Mouse (Mus musculus): ENCODE measurements around the gene Acp1. TPM values are rescaled to one million over a fixed set of nuclear protein-coding genes. Genes with fewer than 3 reads are reported as not detected.

Gene Acp1
- polyA plus RNA-seq, 1 experiment from 2014 or later: 140 TPM

DNA sequence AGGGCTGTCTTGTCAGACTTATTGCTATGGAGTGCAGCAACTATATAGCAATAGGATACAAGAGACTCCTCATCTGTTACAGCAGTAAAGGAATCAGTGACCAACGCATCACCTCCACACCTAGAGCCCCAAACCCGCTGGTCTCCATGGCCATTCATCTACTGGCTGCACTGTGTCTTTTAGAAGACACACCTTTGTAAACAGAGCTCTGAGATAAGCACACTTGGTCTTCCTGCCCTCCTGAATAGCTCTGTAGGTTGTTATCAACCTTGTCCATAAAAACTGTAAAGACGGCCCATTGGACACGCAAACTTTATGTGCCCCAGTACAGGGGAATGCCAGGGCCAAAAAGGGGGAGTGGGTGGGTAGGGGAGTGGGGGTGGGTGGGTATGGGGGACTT lies 14.3 kb downstream of the Acp1 start:
- no peak overlapping the region for H3K27ac ChIP-seq (replicated peaks)
- peaks cover 27% of the 10 kb centered on the region for H3K36me3 ChIP-seq
- no peaks in the 10 kb centered on the region for H3K9me3 ChIP-seq
- no peaks in the 10 kb centered on the region for H3K27me3 ChIP-seq
- H3K4me2 ChIP-seq (replicated peaks): no peak overlapping the region
- H3K9ac ChIP-seq (replicated peaks): no peak overlapping the region
- no peak overlapping the region for H3K4me3 ChIP-seq
- no peak for ATAC-seq (ENCODE audit: low FRiP score, low read depth)
- no peaks in the 10 kb centered on the region for H3K4me1 ChIP-seq
- WGBS: over 99% methylated on average over 4 of the region's 4 CpGs

DNA sequence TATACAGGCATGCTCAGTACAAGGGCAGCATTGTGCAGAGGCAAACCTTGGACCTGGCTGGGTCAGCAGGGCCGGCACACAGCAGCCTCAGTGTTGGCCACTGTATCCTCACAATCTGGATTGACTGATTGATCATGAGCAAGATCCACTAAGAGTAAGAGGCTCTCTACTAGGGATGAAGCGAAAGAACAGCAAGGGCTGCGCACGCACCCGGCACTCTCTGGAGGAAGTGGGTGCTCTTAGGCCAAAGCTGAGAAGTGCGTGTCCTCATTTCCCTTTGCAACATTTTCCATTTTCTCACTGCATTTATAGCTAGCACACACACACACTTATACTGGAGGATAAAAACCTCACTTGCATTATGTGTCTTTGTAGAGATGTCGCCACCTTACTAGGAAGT lies 20.0 kb downstream of the Acp1 start:
- Histone ChIP-seq H3K36me3 (peaks cover 12% of the 10 kb centered on the region), H3K27me3 (no peaks in the 10 kb centered on the region), H3K9ac (replicated peaks) (no peak overlapping the region), H3K9me3 (no peaks in the 10 kb centered on the region), H3K4me2 (replicated peaks) (no peak overlapping the region), H3K27ac (replicated peaks) (no peak overlapping the region), H3K4me3 (no peak overlapping the region), H3K4me1 (no peaks in the 10 kb centered on the region)
- WGBS: 89% methylated on average over 7 of the region's 7 CpGs
- no peak for ATAC-seq (ENCODE audit: low FRiP score, low read depth)

DNA sequence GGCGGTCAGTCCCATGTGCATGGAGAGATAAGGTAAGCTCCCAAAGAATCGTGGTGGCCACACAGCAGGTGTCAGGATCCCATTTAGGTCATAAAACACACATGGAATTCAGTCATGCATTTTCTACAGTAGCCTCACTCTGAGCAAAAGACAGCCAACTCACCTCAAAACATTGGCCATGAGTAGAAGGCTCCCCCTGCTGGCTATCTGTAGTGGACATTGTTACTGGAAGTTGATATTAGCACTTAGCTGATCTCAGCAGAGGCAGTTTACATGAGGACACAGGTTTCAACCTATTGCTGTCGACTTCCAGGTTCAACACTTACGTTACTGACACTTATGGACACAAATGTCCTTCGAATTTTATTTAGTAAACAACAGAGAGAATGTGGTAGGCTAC lies 21.3 kb downstream of the Acp1 start:
- no peaks in the 10 kb centered on the region; the same call in 1 of the 2 replicates for H3K4me1 ChIP-seq
- no peaks in the 10 kb centered on the region for H3K9me3 ChIP-seq
- H3K27ac ChIP-seq (replicated peaks): no peak overlapping the region
- H3K4me3 ChIP-seq: no peak overlapping the region
- peaks cover 9% of the 10 kb centered on the region for H3K36me3 ChIP-seq
- H3K9ac ChIP-seq (replicated peaks): no peak overlapping the region
- ATAC-seq (ENCODE audit: low FRiP score, low read depth): 0 out of 2 replicates have a peak, but pooled peaks have one; percentile 34
- no peak overlapping the region for H3K4me2 ChIP-seq (replicated peaks)
- 36% methylated on average over 5 of the region's 5 CpGs for WGBS
- peaks cover 13% of the 10 kb centered on the region for H3K27me3 ChIP-seq

DNA sequence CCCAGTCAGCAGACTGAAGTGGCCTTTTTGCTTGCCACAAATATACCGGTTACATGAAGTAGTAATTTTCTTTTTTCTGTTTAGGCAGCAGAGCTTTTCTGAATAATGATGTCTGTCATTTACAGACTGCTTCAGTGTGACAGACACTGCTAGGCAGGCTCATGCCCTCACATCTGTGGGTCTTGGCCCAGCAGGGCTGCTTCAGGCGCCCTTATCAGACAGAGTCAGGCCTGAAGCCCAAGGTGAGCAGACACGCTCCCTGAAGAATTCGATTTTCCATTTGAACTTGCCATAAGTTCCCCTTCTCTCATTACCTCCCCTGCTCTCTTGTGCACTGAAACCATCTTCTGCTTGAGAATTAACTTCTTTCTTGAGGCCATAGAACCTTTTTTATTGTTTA lies 23.4 kb downstream of the Acp1 start:
- Histone ChIP-seq H3K27ac (replicated peaks) (no peak overlapping the region), H3K4me2 (replicated peaks) (no peak overlapping the region), H3K9me3 (no peaks in the 10 kb centered on the region), H3K4me1 (peaks cover 13% of the 10 kb centered on the region), H3K36me3 (no peaks in the 10 kb centered on the region), H3K27me3 (peaks cover 34% of the 10 kb centered on the region), H3K4me3 (no peak overlapping the region), H3K9ac (replicated peaks) (no peak overlapping the region)
- 81% methylated on average over 4 of the region's 4 CpGs for WGBS
- ATAC-seq (ENCODE audit: low FRiP score, low read depth): no peak

DNA sequence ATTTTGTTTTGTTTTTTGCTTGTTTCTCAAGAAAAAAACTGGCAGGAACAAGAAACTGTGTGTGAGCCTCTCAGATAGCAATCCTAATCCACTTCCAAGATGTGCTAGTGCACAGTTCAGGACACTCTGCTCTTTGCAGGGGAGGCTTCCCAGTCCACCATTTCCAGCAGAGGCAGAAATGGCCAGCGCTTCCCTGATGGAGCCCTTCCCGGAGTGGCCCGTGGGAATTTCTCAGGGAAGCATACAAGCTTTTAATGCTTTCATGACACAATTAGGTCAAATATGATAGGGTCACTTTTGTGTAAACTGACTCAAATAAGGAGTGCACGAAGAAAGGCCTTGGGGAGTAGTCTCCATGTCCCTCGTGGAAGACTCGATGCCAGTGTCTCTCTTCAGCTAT lies 25.5 kb downstream of the Acp1 start:
- no peaks in the 10 kb centered on the region for H3K9me3 ChIP-seq
- ATAC-seq (ENCODE audit: low FRiP score, low read depth): no peak
- H3K4me2 ChIP-seq (replicated peaks): no peak overlapping the region
- H3K4me1 ChIP-seq: peaks cover 13% of the 10 kb centered on the region
- H3K4me3 ChIP-seq: no peak overlapping the region
- no peak overlapping the region for H3K9ac ChIP-seq (replicated peaks)
- no peaks in the 10 kb centered on the region for H3K36me3 ChIP-seq
- H3K27me3 ChIP-seq: peaks cover 44% of the 10 kb centered on the region
- 77% methylated on average over 6 of the region's 6 CpGs for WGBS
- H3K27ac ChIP-seq (replicated peaks): no peak overlapping the region

- H3K9me3 ChIP-seq: no peaks in the 10 kb centered on the region
- H3K4me2 ChIP-seq (replicated peaks): peak overlapping the region; percentile 100
- H3K4me3 ChIP-seq: peak overlapping the region; percentile 57
- peak overlapping the region; percentile 52 for H3K9ac ChIP-seq (replicated peaks)
- H3K27me3 ChIP-seq: peaks cover 44% of the 10 kb centered on the region
- ATAC-seq (ENCODE audit: low FRiP score, low read depth): peak; percentile 71; the same call in 1 of the 2 replicates
- 8% methylated on average over 39 of the region's 39 CpGs for WGBS
- no peak overlapping the region for H3K27ac ChIP-seq (replicated peaks)
- H3K36me3 ChIP-seq: no peaks in the 10 kb centered on the region
- peaks cover 13% of the 10 kb centered on the region for H3K4me1 ChIP-seq
Observed at GRCm38 (mm10) chr12:30884622-30885230, 26.7 kb downstream of the Acp1 start.

DNA sequence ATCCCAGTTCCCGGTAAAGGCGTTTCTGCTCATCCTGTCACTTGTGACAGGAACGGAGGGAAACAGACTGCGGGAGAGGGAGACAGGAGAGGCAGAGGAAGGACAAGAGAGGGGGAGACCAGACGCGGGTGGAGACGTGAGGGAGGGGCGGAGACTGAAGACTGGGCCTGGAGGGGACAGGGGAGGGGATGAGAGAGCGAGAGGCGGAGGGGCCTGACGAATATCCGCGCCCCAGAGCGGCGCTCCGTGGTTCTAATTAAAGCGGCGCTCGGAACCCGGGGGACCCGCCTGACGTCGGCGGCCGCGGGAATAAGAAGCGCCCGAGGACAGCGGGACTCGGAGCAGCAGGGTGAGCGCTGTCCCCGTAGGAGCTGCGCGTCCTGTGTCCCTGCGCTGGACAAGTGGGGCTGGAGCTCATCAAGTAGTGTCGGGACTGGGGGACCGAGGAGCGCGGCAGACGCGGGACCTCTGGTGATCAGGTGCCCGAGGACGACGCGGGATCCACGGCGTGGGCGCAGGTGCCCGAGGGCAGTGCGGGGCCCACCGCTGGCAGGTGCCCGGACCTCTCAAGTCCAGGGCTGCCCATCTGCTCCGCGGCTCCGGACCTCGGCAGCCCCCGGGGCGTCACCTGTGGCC lies 27.3 kb downstream of the Acp1 start, which contains the start of gene Alkal2:
Gene Alkal2, plus strand, starts transcription at position 337 of the 636 bp plus-strand sequence.
- peaks cover 44% of the 10 kb centered on the region for H3K27me3 ChIP-seq
- H3K36me3 ChIP-seq: no peaks in the 10 kb centered on the region
- under 1% methylated on average over 53 of the region's 58 CpGs for WGBS
- peak within 1 kb of the TSS; percentile 57 for H3K4me3 ChIP-seq
- ATAC-seq (ENCODE audit: low FRiP score, low read depth): peak; percentile 84
- no peaks in the 10 kb centered on the region for H3K9me3 ChIP-seq
- H3K4me2 ChIP-seq (replicated peaks): peak within 1 kb of the TSS; percentile 100
- H3K9ac ChIP-seq (replicated peaks): peak within 1 kb of the TSS; percentile 52
- H3K27ac ChIP-seq (replicated peaks): no peak within 1 kb of the TSS
- H3K4me1 ChIP-seq: peaks cover 13% of the 10 kb centered on the region

- peak overlapping the region; percentile 52 for H3K9ac ChIP-seq (replicated peaks)
- H3K4me3 ChIP-seq: peak overlapping the region; percentile 57
- 17% methylated on average over 4 of the region's 4 CpGs for WGBS
- H3K4me2 ChIP-seq (replicated peaks): peak overlapping the region; percentile 100
- H3K36me3 ChIP-seq: no peaks in the 10 kb centered on the region
- no peak for ATAC-seq (ENCODE audit: low FRiP score, low read depth)
- peaks cover 44% of the 10 kb centered on the region for H3K27me3 ChIP-seq
- H3K4me1 ChIP-seq: peaks cover 13% of the 10 kb centered on the region
- no peak overlapping the region for H3K27ac ChIP-seq (replicated peaks)
- H3K9me3 ChIP-seq: no peaks in the 10 kb centered on the region
Observed at GRCm38 (mm10) chr12:30883592-30883985, 27.8 kb downstream of the Acp1 start.

DNA sequence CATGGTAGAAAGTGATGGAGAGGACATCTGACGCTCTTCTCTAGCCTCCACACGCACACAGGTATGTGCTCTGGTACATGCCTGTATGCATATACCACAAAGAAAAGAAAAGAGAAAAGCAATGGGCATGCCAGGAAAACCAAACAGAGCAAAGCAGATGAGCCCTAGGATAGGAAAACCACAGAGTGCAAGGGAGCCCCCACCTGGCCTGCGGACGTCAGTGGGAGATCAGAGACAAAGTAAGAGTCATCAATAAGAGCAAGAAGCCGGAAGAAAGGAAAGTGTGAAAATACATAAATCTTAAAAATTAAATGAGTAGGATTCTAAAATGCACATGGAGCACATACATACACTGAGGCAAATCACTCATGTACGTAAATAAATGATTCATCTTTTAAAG lies 31.9 kb downstream of the Acp1 start:
- Histone ChIP-seq H3K27me3 (peaks cover 24% of the 10 kb centered on the region), H3K4me3 (no peak overlapping the region), H3K36me3 (no peaks in the 10 kb centered on the region), H3K4me1 (peaks cover 8% of the 10 kb centered on the region; the same call in 1 of the 2 replicates), H3K9me3 (no peaks in the 10 kb centered on the region), H3K4me2 (replicated peaks) (no peak overlapping the region), H3K27ac (replicated peaks) (no peak overlapping the region), H3K9ac (replicated peaks) (no peak overlapping the region)
- 74% methylated on average over 6 of the region's 6 CpGs for whole genome bisulfite sequencing
- ATAC-seq (ENCODE audit: low FRiP score, low read depth): no peak

- no peak overlapping the region for H3K27ac ChIP-seq (replicated peaks)
Observed at GRCm38 (mm10) chr12:30865781-30866180, 45.6 kb downstream of the Acp1 start.

GRCm38 (mm10) chr12:30864347-30864746 lies 47.0 kb downstream of the Acp1 start:
- 86% methylated on average over 2 of the region's 2 CpGs for WGBS
- Histone ChIP-seq H3K27ac (replicated peaks) (no peak overlapping the region), H3K27me3 (no peaks in the 10 kb centered on the region), H3K4me3 (no peak overlapping the region), H3K4me1 (no peaks in the 10 kb centered on the region), H3K9me3 (no peaks in the 10 kb centered on the region), H3K9ac (replicated peaks) (no peak overlapping the region), H3K36me3 (no peaks in the 10 kb centered on the region), H3K4me2 (replicated peaks) (no peak overlapping the region)
- ATAC-seq (ENCODE audit: low FRiP score, low read depth): no peak

More at GRCm38 (mm10) chr12:30865781-30866180, 45.6 kb downstream of the Acp1 start:
- no peaks in the 10 kb centered on the region for H3K4me1 ChIP-seq
- H3K27me3 ChIP-seq: no peaks in the 10 kb centered on the region
- no peaks in the 10 kb centered on the region for H3K9me3 ChIP-seq
- no peak for ATAC-seq (ENCODE audit: low FRiP score, low read depth)
- no peak overlapping the region for H3K4me3 ChIP-seq
- no peaks in the 10 kb centered on the region for H3K36me3 ChIP-seq
- 84% methylated on average over 4 of the region's 4 CpGs for WGBS
- H3K9ac ChIP-seq (replicated peaks): no peak overlapping the region
- no peak overlapping the region for H3K4me2 ChIP-seq (replicated peaks)

DNA sequence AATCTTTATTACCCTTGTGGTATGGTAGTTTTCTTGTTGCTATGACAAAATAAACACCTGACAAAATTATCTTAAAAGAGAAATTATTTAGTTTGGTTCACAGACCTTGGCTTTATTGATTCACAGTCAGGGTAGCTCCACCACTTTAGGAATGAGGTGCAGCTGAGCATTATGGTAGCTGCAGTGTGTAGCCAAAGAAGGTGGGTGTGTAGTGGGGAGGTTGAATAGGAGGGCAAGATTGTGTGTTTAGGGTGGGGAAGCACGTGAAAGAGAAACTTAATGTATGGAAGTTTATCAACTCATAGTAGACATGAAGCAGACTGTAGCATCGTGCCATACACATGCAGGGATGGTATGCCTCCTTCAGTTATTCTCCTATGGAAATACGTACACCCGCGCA lies 55.2 kb downstream of the Acp1 start:
- H3K27me3 ChIP-seq: peaks cover 9% of the 10 kb centered on the region; the same call in 1 of the 2 replicates
- no peak overlapping the region for H3K9ac ChIP-seq (replicated peaks)
- no peak overlapping the region for H3K4me3 ChIP-seq
- no peaks in the 10 kb centered on the region; the same call in 1 of the 2 replicates for H3K4me1 ChIP-seq
- no peak for ATAC-seq (ENCODE audit: low FRiP score, low read depth)
- 89% methylated on average over 5 of the region's 5 CpGs for WGBS
- H3K27ac ChIP-seq (replicated peaks): no peak overlapping the region
- H3K36me3 ChIP-seq: no peaks in the 10 kb centered on the region
- no peaks in the 10 kb centered on the region for H3K9me3 ChIP-seq
- H3K4me2 ChIP-seq (replicated peaks): no peak overlapping the region

Data from midbrain, embryonic 12.5 days (tissue).